Mouse (Mus musculus): ENCODE measurements around the gene Fgfr2. TPM values are rescaled to one million over a fixed set of nuclear protein-coding genes. Genes with fewer than 3 reads are reported as not detected.

Fgfr2 gene
- polyA plus RNA-seq, 1 experiment from 2014 or later: 11.2 TPM

DNA sequence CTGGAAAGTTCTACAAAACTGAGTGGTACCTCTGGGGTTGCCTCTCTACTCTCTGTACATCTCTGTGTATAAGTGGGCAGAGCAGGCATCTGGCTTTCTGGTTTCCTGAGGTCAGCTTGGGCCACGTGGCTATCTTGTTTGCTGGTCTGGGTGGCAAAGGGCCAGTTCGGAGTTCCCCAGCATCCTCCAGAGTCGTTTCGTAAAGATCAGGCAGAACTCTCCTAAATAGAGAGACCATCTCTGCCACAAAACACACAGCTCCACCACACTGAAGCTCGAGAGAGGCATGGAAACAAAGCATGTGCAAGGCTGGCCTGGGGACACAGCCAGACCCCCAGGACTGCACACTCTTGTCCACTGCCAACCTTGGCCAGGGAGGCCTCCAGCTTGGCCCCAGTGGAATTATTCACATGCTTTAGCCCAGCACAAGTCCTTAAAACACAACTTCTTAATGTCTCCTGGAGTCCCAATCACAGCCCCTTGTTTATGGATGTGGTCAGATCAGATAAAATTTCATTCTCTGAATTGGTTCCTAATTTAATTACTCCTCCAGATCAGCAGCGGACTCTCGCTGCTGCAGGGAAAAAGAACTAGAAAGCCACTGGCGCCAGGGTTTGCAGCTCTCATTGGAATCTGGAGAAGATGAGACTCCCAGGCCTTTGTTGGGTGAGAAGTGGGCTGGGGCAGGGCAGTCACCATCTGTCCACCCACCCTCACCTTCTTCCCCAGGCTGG is 820.5 kb downstream of the Fgfr2 start:
- Histone ChIP-seq H3K4me1 (ENCODE audit: insufficient read depth) (peaks cover 25% of the 10 kb centered on the region), H3K27me3 (ENCODE audit: insufficient read depth, low read length) (no peaks in the 10 kb centered on the region), H3K27ac (ENCODE audit: low read depth) (no peak overlapping the region), H3K4me2 (ENCODE audit: low read depth, low read length) (no peak overlapping the region), H3K9me3 (ENCODE audit: low read length) (no peaks in the 10 kb centered on the region), H3K9ac (replicated peaks) (no peak overlapping the region), H3K36me3 (replicated peaks; ENCODE audit: insufficient read depth, low read length) (no peaks in the 10 kb centered on the region), H3K4me3 (ENCODE audit: low read depth, low read length) (no peak overlapping the region)
- no peak for ATAC-seq
- DNase-seq: no peak
- TF ChIP-seq CTCF (IDR thresholded peaks at IDR 0.05; ENCODE audit: low read depth) (no peak), EP300 (IDR thresholded peaks at IDR 0.05; ENCODE audit: low read depth) (no peak)
- 69% methylated on average over 8 of the region's 8 CpGs for WGBS (ENCODE audit: insufficient replicate concordance)

DNA sequence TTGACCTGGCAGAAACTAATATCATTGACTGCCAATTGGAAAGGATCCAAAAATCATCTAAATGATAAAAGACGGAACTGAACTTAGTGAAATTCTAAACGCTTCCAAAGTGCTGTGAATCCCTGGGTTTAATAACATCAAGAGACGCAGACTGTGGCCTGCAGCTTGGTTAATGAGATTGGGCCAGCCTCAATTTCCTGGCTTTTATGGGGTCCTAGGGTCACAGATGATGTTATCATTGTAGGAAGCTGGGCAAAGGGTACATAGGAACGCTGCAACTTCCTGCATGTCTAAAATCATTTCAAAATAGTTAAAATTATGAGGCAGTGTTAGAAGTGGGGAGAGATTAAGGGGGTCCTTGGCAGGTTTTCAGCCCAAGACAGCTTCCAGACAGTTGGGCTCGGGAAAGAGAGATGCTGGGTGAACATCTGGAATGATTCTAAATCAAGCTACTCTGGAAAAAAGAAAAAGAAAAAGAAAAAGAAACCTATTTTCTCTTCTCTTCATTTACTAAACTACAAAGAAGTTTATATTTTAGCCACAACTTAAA is 823.4 kb downstream of the Fgfr2 start:
- TF ChIP-seq EP300 (IDR thresholded peaks at IDR 0.05; ENCODE audit: low read depth) (no peak), CTCF (IDR thresholded peaks at IDR 0.05; ENCODE audit: low read depth) (no peak)
- DNase-seq (no peak), ATAC-seq (no peak)
- 54% methylated on average over 5 of the region's 5 CpGs for WGBS (ENCODE audit: insufficient replicate concordance)
- Histone ChIP-seq H3K36me3 (replicated peaks; ENCODE audit: insufficient read depth, low read length) (0 out of 2 replicates have a peak, but pooled peaks cover 2% of the 10 kb centered on the region), H3K27ac (ENCODE audit: low read depth) (no peak overlapping the region), H3K9me3 (ENCODE audit: low read length) (no peaks in the 10 kb centered on the region), H3K27me3 (ENCODE audit: insufficient read depth, low read length) (no peaks in the 10 kb centered on the region), H3K4me3 (ENCODE audit: low read depth, low read length) (no peak overlapping the region), H3K4me2 (ENCODE audit: low read depth, low read length) (no peak overlapping the region), H3K4me1 (ENCODE audit: insufficient read depth) (peaks cover 10% of the 10 kb centered on the region), H3K9ac (replicated peaks) (no peak overlapping the region)

DNA sequence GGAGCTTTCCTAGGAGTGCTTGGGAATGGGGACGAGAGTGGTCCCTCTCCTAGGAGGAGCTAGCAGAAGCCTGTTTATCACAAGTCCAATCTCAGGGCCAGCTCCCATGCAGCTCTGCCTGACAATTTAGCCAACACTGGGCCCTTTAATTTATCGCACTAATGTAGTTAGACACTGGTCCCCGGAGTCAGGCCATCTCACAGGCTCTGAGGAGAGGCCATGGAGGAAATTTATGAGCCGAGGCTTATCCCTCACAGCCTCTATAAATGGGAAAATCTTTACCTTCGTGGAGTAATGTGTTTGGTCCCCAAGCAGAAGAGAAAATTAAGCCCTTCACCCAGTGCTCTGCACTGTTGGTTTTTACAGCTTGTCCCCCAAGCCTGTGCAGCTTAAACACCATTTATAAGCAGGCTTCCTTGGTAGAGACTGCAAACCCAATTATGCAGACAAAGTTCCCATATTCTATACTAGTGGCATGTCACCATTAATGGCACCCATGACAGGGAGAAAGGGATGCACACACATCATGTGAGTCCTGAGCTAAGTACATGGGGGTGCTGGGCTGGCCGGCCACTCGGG is 824.6 kb downstream of the Fgfr2 start:
- Histone ChIP-seq H3K4me1 (ENCODE audit: insufficient read depth) (peaks cover 2% of the 10 kb centered on the region; the same call in 1 of the 2 replicates), H3K9me3 (ENCODE audit: low read length) (no peaks in the 10 kb centered on the region), H3K9ac (replicated peaks) (no peak overlapping the region), H3K36me3 (replicated peaks; ENCODE audit: insufficient read depth, low read length) (0 out of 2 replicates have a peak, but pooled peaks cover 2% of the 10 kb centered on the region), H3K4me3 (ENCODE audit: low read depth, low read length) (no peak overlapping the region), H3K27me3 (ENCODE audit: insufficient read depth, low read length) (no peaks in the 10 kb centered on the region), H3K27ac (ENCODE audit: low read depth) (no peak overlapping the region), H3K4me2 (ENCODE audit: low read depth, low read length) (no peak overlapping the region)
- TF ChIP-seq CTCF (IDR thresholded peaks at IDR 0.05; ENCODE audit: low read depth): no peak
- TF ChIP-seq EP300 (IDR thresholded peaks at IDR 0.05; ENCODE audit: low read depth): no peak
- DNase-seq (no peak), ATAC-seq (no peak)
- WGBS (ENCODE audit: insufficient replicate concordance): 80% methylated on average over 7 of the region's 7 CpGs

- 77% methylated on average over 4 of the region's 4 CpGs for WGBS (ENCODE audit: insufficient replicate concordance)
- no peak for TF ChIP-seq CTCF (IDR thresholded peaks at IDR 0.05; ENCODE audit: low read depth)
- TF ChIP-seq EP300 (IDR thresholded peaks at IDR 0.05; ENCODE audit: low read depth): no peak
These were observed 826.3 kb downstream of the Fgfr2 start for GRCm38 (mm10) chr7:132296661-132297443.

GRCm38 (mm10) chr7:132296132-132296531 is 827.0 kb downstream of the Fgfr2 start:
- TF ChIP-seq EP300 (IDR thresholded peaks at IDR 0.05; ENCODE audit: low read depth) (no peak), CTCF (IDR thresholded peaks at IDR 0.05; ENCODE audit: low read depth) (no peak)
- Histone ChIP-seq H3K4me2 (ENCODE audit: low read depth, low read length) (no peak overlapping the region), H3K27me3 (ENCODE audit: insufficient read depth, low read length) (no peaks in the 10 kb centered on the region), H3K36me3 (replicated peaks; ENCODE audit: insufficient read depth, low read length) (0 out of 2 replicates have a peak, but pooled peaks cover 2% of the 10 kb centered on the region), H3K9ac (replicated peaks) (no peak overlapping the region), H3K4me1 (ENCODE audit: insufficient read depth) (no peaks in the 10 kb centered on the region), H3K4me3 (ENCODE audit: low read depth, low read length) (no peak overlapping the region), H3K9me3 (ENCODE audit: low read length) (no peaks in the 10 kb centered on the region), H3K27ac (ENCODE audit: low read depth) (no peak overlapping the region)
- DNase-seq (no peak), ATAC-seq (no peak)
- WGBS (ENCODE audit: insufficient replicate concordance): 78% methylated on average over 3 of the region's 3 CpGs

More at GRCm38 (mm10) chr7:132296661-132297443, 826.3 kb downstream of the Fgfr2 start:
- H3K9ac ChIP-seq (replicated peaks): no peak overlapping the region
- H3K27me3 ChIP-seq (ENCODE audit: insufficient read depth, low read length): no peaks in the 10 kb centered on the region
- H3K4me1 ChIP-seq (ENCODE audit: insufficient read depth): no peaks in the 10 kb centered on the region
- H3K4me3 ChIP-seq (ENCODE audit: low read depth, low read length): no peak overlapping the region
- H3K36me3 ChIP-seq (replicated peaks; ENCODE audit: insufficient read depth, low read length): 0 out of 2 replicates have a peak, but pooled peaks cover 2% of the 10 kb centered on the region
- H3K27ac ChIP-seq (ENCODE audit: low read depth): no peak overlapping the region
- no peak for ATAC-seq
- no peak for DNase-seq
- H3K9me3 ChIP-seq (ENCODE audit: low read length): no peaks in the 10 kb centered on the region
- H3K4me2 ChIP-seq (ENCODE audit: low read depth, low read length): no peak overlapping the region

- no peaks in the 10 kb centered on the region for H3K9me3 ChIP-seq (ENCODE audit: low read length)
- no peak overlapping the region for H3K9ac ChIP-seq (replicated peaks)
- no peaks in the 10 kb centered on the region for H3K27me3 ChIP-seq (ENCODE audit: insufficient read depth, low read length)
- ATAC-seq: peak; percentile 28
- no peaks in the 10 kb centered on the region; the same call in 1 of the 2 replicates for H3K36me3 ChIP-seq (replicated peaks; ENCODE audit: insufficient read depth, low read length)
- peaks cover 40% of the 10 kb centered on the region for H3K4me1 ChIP-seq (ENCODE audit: insufficient read depth)
- TF ChIP-seq CTCF (IDR thresholded peaks at IDR 0.05; ENCODE audit: low read depth) (no peak), EP300 (IDR thresholded peaks at IDR 0.05; ENCODE audit: low read depth) (no peak)
- WGBS (ENCODE audit: insufficient replicate concordance): 64% methylated on average over 3 of the region's 3 CpGs
- H3K4me2 ChIP-seq (ENCODE audit: low read depth, low read length): peak overlapping the region; percentile 13; the same call in 1 of the 2 replicates
- no peak overlapping the region for H3K4me3 ChIP-seq (ENCODE audit: low read depth, low read length)
- H3K27ac ChIP-seq (ENCODE audit: low read depth): peak overlapping the region; percentile 80
- DNase-seq: no peak
These were observed 835.8 kb downstream of the Fgfr2 start for GRCm38 (mm10) chr7:132287340-132287664.

Data from liver, postnatal 0 days (tissue).